ENCODE assay signal across 19 mouse cellular contexts in genomic region chr5:142291451-142291850, GRCm38 (mm10).
DNase-seq lines count a peak whose midpoint lies in the region; ATAC-seq lines count a peak whose summit lies in the region.
"Had no signal": no experiment of that assay in that cellular context is flagged by ENCODE, and none has a peak within 500 bp of the region (broad histone marks: within the 10 kb centered on the region; RNA-seq: fewer than 3 reads in every experiment).

No protein-coding gene starts in this region.

- ATAC-seq in inflammation-experienced regulatory T-cells, adult 6 months, result no peak
- ATAC-seq: hindbrain, postnatal 0 days; intestine, postnatal 0 days; liver, embryonic 12.5 days; midbrain, embryonic 16.5 days had no signal

- peak; percentile 24 to 42 for DNase-seq in cerebellum, postnatal 36 days
- no peak for DNase-seq in cerebellum, adult 8-10 months
- peak; percentile 30 for DNase-seq in right cerebral cortex, adult 18-20 months
- no peak for DNase-seq in right cerebral cortex, postnatal 14 days
- DNase-seq in layer of hippocampus, adult 8-10 months (ENCODE audit: low spot score in 2 of 2), result peak; percentile 48 to 61
- peak; percentile 18 for DNase-seq in left cerebral cortex, postnatal 4 days
- DNase-seq: adrenal gland, adult 8-10 months; embryo, embryonic 11 days; gastrocnemius, postnatal 10 days; heart, postnatal 14 days; kidney, postnatal 36 days; lung, adult 18-20 months; lung, postnatal 10 days; spleen, adult 18-20 months had no signal

- intact Hi-C loops in left cerebral cortex, postnatal 4 days (cut with DNase I), result loop anchor here (5.0 kb wide), 1 partner anchor 939 kb away; no protein-coding TSS in a partner anchor

Comparison
In these comparisons a context has a peak if more than half of its experiments do, and no peak if none do; other contexts are left out.
1. DNase-seq: peak in cerebellum, postnatal 36 days (2 of 2), right cerebral cortex, adult 18-20 months (single experiment), layer of hippocampus, adult 8-10 months (2 of 2) and left cerebral cortex, postnatal 4 days (single experiment); none in cerebellum, adult 8-10 months (single experiment) and right cerebral cortex, postnatal 14 days (single experiment).